Mouse (Mus musculus): ENCODE measurements around the gene Ovol1. TPM values are rescaled to one million over a fixed set of nuclear protein-coding genes. Genes with fewer than 3 reads are reported as not detected.

Ovol1 gene
- polyA plus RNA-seq, 1 experiment from 2014 or later = 2.1 TPM

GRCm38 (mm10) chr19:5589159-5589558, 28.7 kb upstream of the Ovol1 start:
- ATAC-seq (ENCODE audit: borderline replicate concordance, extremely low read depth, low FRiP score, low TSS enrichment) = no peak
- H3K4me3 ChIP-seq = no peak overlapping the region
- H3K4me2 ChIP-seq = no peak overlapping the region
- H3K9me3 ChIP-seq = no peaks in the 10 kb centered on the region
- H3K27ac ChIP-seq = no peak overlapping the region
- H3K36me3 ChIP-seq = no peaks in the 10 kb centered on the region
- H3K4me1 ChIP-seq = no peaks in the 10 kb centered on the region
- WGBS = 68% methylated on average over 9 of the region's 9 CpGs
- no peaks in the 10 kb centered on the region for H3K27me3 ChIP-seq
- no peak overlapping the region for H3K9ac ChIP-seq

GRCm38 (mm10) chr19:5581995-5582394, 21.5 kb upstream of the Ovol1 start:
- WGBS = 65% methylated on average over 2 of the region's 2 CpGs

DNA sequence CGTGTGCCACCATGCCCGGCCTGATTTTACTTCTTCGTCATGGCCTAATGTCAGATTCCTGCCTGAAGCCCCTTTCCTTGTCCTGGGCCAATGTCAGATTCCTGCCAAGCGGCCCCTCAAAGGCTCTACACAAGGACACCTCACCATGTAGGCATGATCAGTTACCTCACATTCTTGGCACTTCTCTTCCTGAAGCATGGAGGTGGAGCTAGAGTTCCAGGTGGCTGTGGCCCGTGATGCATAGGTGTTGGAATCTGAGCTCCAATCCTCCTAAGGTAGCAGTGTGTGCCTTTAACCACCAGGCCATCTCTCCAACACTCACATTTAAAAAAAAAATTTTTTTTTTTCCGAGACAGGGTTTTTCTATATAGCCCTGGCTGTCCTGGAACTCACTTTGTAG, 20.3 kb upstream of the Ovol1 start:
- Histone ChIP-seq H3K36me3 (no peaks in the 10 kb centered on the region), H3K9ac (no peak overlapping the region), H3K27ac (no peak overlapping the region), H3K4me1 (no peaks in the 10 kb centered on the region), H3K4me2 (no peak overlapping the region), H3K4me3 (no peak overlapping the region), H3K9me3 (no peaks in the 10 kb centered on the region), H3K27me3 (no peaks in the 10 kb centered on the region)
- WGBS = 74% methylated on average over 6 of the region's 6 CpGs
- no peak for ATAC-seq (ENCODE audit: borderline replicate concordance, extremely low read depth, low FRiP score, low TSS enrichment)

More at GRCm38 (mm10) chr19:5581995-5582394, 21.5 kb upstream of the Ovol1 start:
- Histone ChIP-seq H3K4me2 (no peak overlapping the region), H3K9me3 (no peaks in the 10 kb centered on the region), H3K36me3 (no peaks in the 10 kb centered on the region), H3K4me3 (no peak overlapping the region), H3K4me1 (no peaks in the 10 kb centered on the region), H3K9ac (no peak overlapping the region), H3K27me3 (no peaks in the 10 kb centered on the region), H3K27ac (no peak overlapping the region)
- ATAC-seq (ENCODE audit: borderline replicate concordance, extremely low read depth, low FRiP score, low TSS enrichment) = no peak

GRCm38 (mm10) chr19:5579971-5580370, 19.5 kb upstream of the Ovol1 start:
- WGBS = 62% methylated on average over 4 of the region's 4 CpGs
- H3K9ac ChIP-seq = no peak overlapping the region
- H3K27ac ChIP-seq = no peak overlapping the region
- H3K4me2 ChIP-seq = no peak overlapping the region
- H3K27me3 ChIP-seq = no peaks in the 10 kb centered on the region
- no peaks in the 10 kb centered on the region for H3K36me3 ChIP-seq
- no peaks in the 10 kb centered on the region for H3K9me3 ChIP-seq
- H3K4me3 ChIP-seq = no peak overlapping the region
- H3K4me1 ChIP-seq = no peaks in the 10 kb centered on the region
- no peak for ATAC-seq (ENCODE audit: borderline replicate concordance, extremely low read depth, low FRiP score, low TSS enrichment)

- Histone ChIP-seq H3K27me3 (no peaks in the 10 kb centered on the region), H3K4me1 (no peaks in the 10 kb centered on the region), H3K4me2 (no peak overlapping the region), H3K9ac (no peak overlapping the region), H3K27ac (no peak overlapping the region), H3K36me3 (peaks cover 2% of the 10 kb centered on the region; the same call in 1 of the 2 replicates), H3K4me3 (no peak overlapping the region), H3K9me3 (no peaks in the 10 kb centered on the region)
- no peak for ATAC-seq (ENCODE audit: borderline replicate concordance, extremely low read depth, low FRiP score, low TSS enrichment)
- WGBS = 90% methylated on average over 1 of the region's 1 CpGs
Observed at GRCm38 (mm10) chr19:5575336-5575735, 14.9 kb upstream of the Ovol1 start.

GRCm38 (mm10) chr19:5572331-5573125, 12.1 kb upstream of the Ovol1 start:
- 79% methylated on average over 19 of the region's 19 CpGs for WGBS
- ATAC-seq (ENCODE audit: borderline replicate concordance, extremely low read depth, low FRiP score, low TSS enrichment) = no peak

DNA sequence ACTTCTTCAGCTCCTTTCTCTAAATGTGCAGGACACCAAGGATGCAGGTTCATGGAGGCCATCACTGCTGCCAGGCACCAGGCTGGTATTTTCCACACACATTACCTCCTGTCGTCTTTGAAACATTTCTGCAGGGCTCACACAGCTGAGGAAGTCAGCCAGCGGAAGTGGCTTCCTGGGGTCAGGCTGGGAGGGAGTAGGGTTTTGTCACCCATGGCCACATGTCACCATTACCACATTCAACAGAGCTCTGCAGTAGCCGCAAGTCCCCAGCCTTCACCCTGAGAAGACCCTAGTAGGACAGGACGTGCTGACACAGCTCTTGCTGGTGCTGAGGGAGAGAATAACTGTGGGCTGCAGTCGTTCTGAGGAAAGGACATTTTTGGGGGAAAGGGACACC, 11.4 kb upstream of the Ovol1 start:
- 64% methylated on average over 5 of the region's 5 CpGs for WGBS
- Histone ChIP-seq H3K9ac (no peak overlapping the region), H3K4me3 (no peak overlapping the region), H3K4me2 (no peak overlapping the region), H3K27ac (no peak overlapping the region), H3K27me3 (peaks cover 2% of the 10 kb centered on the region; the same call in 1 of the 2 replicates), H3K4me1 (peaks cover 15% of the 10 kb centered on the region), H3K9me3 (no peaks in the 10 kb centered on the region), H3K36me3 (peaks cover 2% of the 10 kb centered on the region; the same call in 1 of the 2 replicates)
- ATAC-seq (ENCODE audit: borderline replicate concordance, extremely low read depth, low FRiP score, low TSS enrichment) = no peak

More at GRCm38 (mm10) chr19:5572331-5573125, 12.1 kb upstream of the Ovol1 start:
- H3K4me3 ChIP-seq = no peak overlapping the region
- H3K9me3 ChIP-seq = no peaks in the 10 kb centered on the region
- peaks cover 12% of the 10 kb centered on the region for H3K4me1 ChIP-seq
- no peak overlapping the region for H3K4me2 ChIP-seq
- H3K27me3 ChIP-seq = no peaks in the 10 kb centered on the region
- H3K9ac ChIP-seq = no peak overlapping the region
- H3K27ac ChIP-seq = no peak overlapping the region
- H3K36me3 ChIP-seq = peaks cover 2% of the 10 kb centered on the region; the same call in 1 of the 2 replicates

DNA sequence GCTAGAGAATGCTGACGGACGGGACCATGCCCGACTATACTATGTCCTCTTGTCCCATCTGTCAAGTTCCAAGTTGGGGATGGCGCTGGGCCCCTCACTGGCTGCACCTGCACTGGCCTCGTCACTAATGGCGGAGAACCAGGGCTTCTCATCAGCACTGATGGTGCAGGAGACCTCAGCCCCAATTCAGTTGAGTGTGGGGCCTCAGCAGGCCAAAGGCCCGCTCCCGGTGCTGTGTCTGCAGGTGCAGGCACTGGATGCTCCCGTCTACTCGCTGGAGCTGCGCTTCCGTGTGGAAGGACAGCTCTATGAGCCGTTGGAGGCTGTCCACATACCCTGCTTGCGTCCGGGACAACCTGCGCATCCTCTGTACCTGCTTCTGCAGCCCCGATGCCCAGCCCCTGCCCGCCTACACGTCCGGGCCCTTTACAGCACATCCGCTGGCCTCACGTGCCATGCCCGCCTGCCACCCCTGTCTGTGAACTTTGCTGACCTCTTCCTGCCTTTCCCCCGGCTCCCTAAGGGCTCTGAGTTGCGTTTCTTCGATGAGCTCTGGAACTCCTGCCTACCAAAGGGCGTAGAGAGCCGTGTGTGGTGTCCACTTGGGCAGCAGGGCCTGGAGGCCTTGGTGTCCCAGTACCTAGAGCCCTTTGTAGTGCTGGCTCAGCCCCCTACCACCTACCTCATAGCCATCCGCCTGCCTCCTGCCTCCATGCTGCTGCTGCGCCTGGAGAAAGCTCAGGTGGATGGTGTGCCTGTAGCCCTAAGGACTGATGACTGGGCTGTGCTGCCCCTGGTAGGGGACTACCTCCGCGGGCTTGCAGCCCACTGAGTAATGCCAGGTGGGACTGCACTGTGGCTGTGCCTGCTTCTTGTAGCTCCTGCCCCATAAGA, 10.2 kb upstream of the Ovol1 start:
- WGBS = 87% methylated on average over 32 of the region's 32 CpGs

GRCm38 (mm10) chr19:5569521-5569920, 9.1 kb upstream of the Ovol1 start:
- Histone ChIP-seq H3K27me3 (peaks cover 10% of the 10 kb centered on the region; the same call in 1 of the 2 replicates), H3K4me1 (peaks cover 21% of the 10 kb centered on the region), H3K27ac (no peak overlapping the region), H3K36me3 (peaks cover 2% of the 10 kb centered on the region; the same call in 1 of the 2 replicates), H3K9me3 (no peaks in the 10 kb centered on the region), H3K4me2 (no peak overlapping the region), H3K9ac (no peak overlapping the region), H3K4me3 (no peak overlapping the region; the same call in 1 of the 2 replicates)
- 87% methylated on average over 10 of the region's 10 CpGs for WGBS
- no peak for ATAC-seq (ENCODE audit: borderline replicate concordance, extremely low read depth, low FRiP score, low TSS enrichment)

More for the DNA sequence above, 10.2 kb upstream of the Ovol1 start:
- no peak overlapping the region for H3K4me2 ChIP-seq
- no peak for ATAC-seq (ENCODE audit: borderline replicate concordance, extremely low read depth, low FRiP score, low TSS enrichment)
- H3K4me1 ChIP-seq = peaks cover 21% of the 10 kb centered on the region
- peaks cover 10% of the 10 kb centered on the region; the same call in 1 of the 2 replicates for H3K27me3 ChIP-seq
- peaks cover 2% of the 10 kb centered on the region; the same call in 1 of the 2 replicates for H3K36me3 ChIP-seq
- no peak overlapping the region for H3K4me3 ChIP-seq
- no peak overlapping the region for H3K27ac ChIP-seq
- no peak overlapping the region for H3K9ac ChIP-seq
- no peaks in the 10 kb centered on the region for H3K9me3 ChIP-seq

DNA sequence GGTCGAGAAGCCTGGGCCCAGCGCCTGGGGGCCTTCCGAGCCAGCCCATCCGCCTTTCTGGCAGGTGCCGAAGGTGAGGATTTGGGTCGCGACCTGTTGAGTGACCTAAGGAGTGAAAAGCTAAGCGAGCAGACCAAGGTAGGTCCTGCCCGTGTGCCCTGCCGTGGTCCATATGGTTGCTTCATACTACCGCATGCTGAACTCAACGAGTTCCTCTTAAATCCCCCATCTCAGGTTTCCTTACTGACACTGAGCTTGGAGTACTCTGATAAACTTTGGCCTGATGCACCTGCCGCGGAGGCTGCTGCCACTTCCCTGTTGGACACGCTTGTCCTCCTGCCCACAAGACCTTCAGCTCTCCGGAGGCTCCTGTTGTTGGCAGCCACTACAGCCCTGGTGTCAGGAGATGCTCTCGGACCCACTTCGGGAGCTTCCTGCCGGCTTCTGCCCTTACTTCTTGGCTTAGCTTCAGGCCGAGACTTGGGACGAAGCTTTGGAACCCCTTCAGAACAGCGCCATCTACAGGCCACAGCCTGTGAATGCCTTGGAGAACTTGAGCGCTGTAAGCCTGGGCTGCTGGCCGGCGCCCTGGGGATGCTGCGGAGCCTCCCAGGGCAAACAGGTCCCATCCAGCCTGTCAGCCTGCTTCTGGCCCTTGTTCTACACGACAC, 8.2 kb upstream of the Ovol1 start:
- Histone ChIP-seq H3K36me3 (peaks cover 2% of the 10 kb centered on the region; the same call in 1 of the 2 replicates), H3K9me3 (no peaks in the 10 kb centered on the region), H3K4me3 (peak overlapping the region; percentile 81), H3K4me1 (peaks cover 21% of the 10 kb centered on the region), H3K27me3 (peaks cover 10% of the 10 kb centered on the region; the same call in 1 of the 2 replicates), H3K9ac (peak overlapping the region; percentile 63), H3K27ac (peak overlapping the region; percentile 93), H3K4me2 (peak overlapping the region; percentile 94)
- no peak for ATAC-seq (ENCODE audit: borderline replicate concordance, extremely low read depth, low FRiP score, low TSS enrichment)
- 8% methylated on average over 27 of the region's 27 CpGs for WGBS

Data from lung, embryonic 15.5 days (tissue).